Mouse (Mus musculus) megakaryocyte, embryonic 14.5 days (primary cell): Measurements from ENCODE around the gene Pld4. TPM values are rescaled to one million over a fixed set of nuclear protein-coding genes. Genes with fewer than 3 reads are reported as not detected.

Experiments
- H3K27me3 ChIP-seq: replicated peaks from 2 replicates; pipeline ENCODE3; 2012; ENCODE audit warnings: inconsistent platforms
- H3K36me3 ChIP-seq: replicated peaks from 2 replicates; pipeline ENCODE3; 2012; ENCODE audit warnings: low read length, inconsistent platforms, mixed read lengths
- H3K4me1 ChIP-seq: 2 replicates; pipeline ENCODE4 v1.6.1; 2012; ENCODE audit warnings: inconsistent platforms
- H3K4me3 ChIP-seq: replicated peaks from 2 replicates; pipeline ENCODE3; 2012; ENCODE audit warnings: moderate library complexity, mild to moderate bottlenecking, inconsistent platforms
- H3K9me3 ChIP-seq: 2 replicates; pipeline ENCODE4 v1.6.1; 2012; ENCODE audit warnings: inconsistent platforms
- FLI1 ChIP-seq: IDR thresholded peaks from 2 replicates; pipeline ENCODE4 v1.6.1; 2012; ENCODE audit warnings: low read length, inconsistent platforms, mixed read lengths
- GATA1 ChIP-seq: IDR thresholded peaks from 3 replicates; pipeline ENCODE4 v1.6.1; 2012; ENCODE audit warnings: mixed read lengths, low read length, inconsistent platforms, borderline replicate concordance
- polyA plus RNA-seq: library from polyadenylated mRNA; stranded (reverse); fragments of >175 nt; gene quantifications from 2 replicates; pipeline ENCODE4 v1.2.3, GENCODE M21; 2012; ENCODE audit warnings: low replicate concordance; ENCODE audit not compliant: insufficient read depth

Pld4 gene
- polyA plus RNA-seq, 1 experiment = 36.3 TPM

- Histone ChIP-seq H3K36me3 (peaks cover 42% of the 10 kb centered on the region), H3K9me3 (no peaks in the 10 kb centered on the region), H3K4me3 (no peak overlapping the region), H3K4me1 (no peaks in the 10 kb centered on the region), H3K27me3 (peaks cover 91% of the 10 kb centered on the region)
- TF ChIP-seq FLI1 = no peak
- no peak for TF ChIP-seq GATA1
Measured at GRCm38 (mm10) chr12:112737081-112737480, 23.4 kb upstream of the Pld4 start.

GRCm38 (mm10) chr12:112737761-112738160 lies 22.7 kb upstream of the Pld4 start:
- Histone ChIP-seq H3K4me1 (peaks cover 6% of the 10 kb centered on the region; the same call in 1 of the 2 replicates), H3K4me3 (no peak overlapping the region), H3K27me3 (peaks cover 92% of the 10 kb centered on the region), H3K9me3 (no peaks in the 10 kb centered on the region), H3K36me3 (peaks cover 39% of the 10 kb centered on the region)
- TF ChIP-seq GATA1 (no peak), FLI1 (no peak)

GRCm38 (mm10) chr12:112738281-112739022 lies 22.0 kb upstream of the Pld4 start:
- Histone ChIP-seq H3K4me1 (peaks cover 13% of the 10 kb centered on the region; the same call in 1 of the 2 replicates), H3K4me3 (no peak overlapping the region), H3K36me3 (peaks cover 39% of the 10 kb centered on the region), H3K9me3 (no peaks in the 10 kb centered on the region), H3K27me3 (peaks cover 87% of the 10 kb centered on the region)
- TF ChIP-seq GATA1 (no peak), FLI1 (no peak)

- Histone ChIP-seq H3K4me3 (no peak overlapping the region), H3K4me1 (peaks cover 17% of the 10 kb centered on the region; the same call in 1 of the 2 replicates), H3K36me3 (peaks cover 39% of the 10 kb centered on the region), H3K27me3 (peaks cover 84% of the 10 kb centered on the region), H3K9me3 (no peaks in the 10 kb centered on the region)
- TF ChIP-seq FLI1 = no peak
- no peak for TF ChIP-seq GATA1
Measured at GRCm38 (mm10) chr12:112739023-112739568, 21.4 kb upstream of the Pld4 start.

- H3K4me1 ChIP-seq = peaks cover 27% of the 10 kb centered on the region
- TF ChIP-seq GATA1 = no peak
- no peak for TF ChIP-seq FLI1
- peaks cover 69% of the 10 kb centered on the region for H3K27me3 ChIP-seq
- no peaks in the 10 kb centered on the region for H3K9me3 ChIP-seq
- H3K4me3 ChIP-seq = no peak overlapping the region
- peaks cover 24% of the 10 kb centered on the region for H3K36me3 ChIP-seq
Measured at GRCm38 (mm10) chr12:112742768-112743167, 17.7 kb upstream of the Pld4 start.

- H3K27me3 ChIP-seq = peaks cover 65% of the 10 kb centered on the region
- H3K36me3 ChIP-seq = peaks cover 18% of the 10 kb centered on the region
- no peaks in the 10 kb centered on the region for H3K9me3 ChIP-seq
- H3K4me1 ChIP-seq = peaks cover 27% of the 10 kb centered on the region
- TF ChIP-seq GATA1 (no peak), FLI1 (no peak)
- H3K4me3 ChIP-seq = no peak overlapping the region
Measured at GRCm38 (mm10) chr12:112743168-112743975, 17.1 kb upstream of the Pld4 start.

- no peak for TF ChIP-seq FLI1
- TF ChIP-seq GATA1 = no peak
- peaks cover 60% of the 10 kb centered on the region for H3K27me3 ChIP-seq
- peaks cover 11% of the 10 kb centered on the region for H3K36me3 ChIP-seq
- peaks cover 27% of the 10 kb centered on the region for H3K4me1 ChIP-seq
- no peak overlapping the region for H3K4me3 ChIP-seq
- no peaks in the 10 kb centered on the region for H3K9me3 ChIP-seq
Measured at GRCm38 (mm10) chr12:112744211-112744610, 16.2 kb upstream of the Pld4 start.

- H3K27me3 ChIP-seq = peaks cover 54% of the 10 kb centered on the region
- no peaks in the 10 kb centered on the region for H3K9me3 ChIP-seq
- H3K36me3 ChIP-seq = peaks cover 11% of the 10 kb centered on the region
- peaks cover 27% of the 10 kb centered on the region for H3K4me1 ChIP-seq
- H3K4me3 ChIP-seq = no peak overlapping the region
- no peak for TF ChIP-seq FLI1
- TF ChIP-seq GATA1 = no peak
Measured at GRCm38 (mm10) chr12:112744891-112745580, 15.4 kb upstream of the Pld4 start.

- H3K27me3 ChIP-seq = peaks cover 52% of the 10 kb centered on the region
- H3K4me1 ChIP-seq = peaks cover 27% of the 10 kb centered on the region
- no peak overlapping the region for H3K4me3 ChIP-seq
- no peaks in the 10 kb centered on the region for H3K9me3 ChIP-seq
- TF ChIP-seq FLI1 (no peak), GATA1 (no peak)
- H3K36me3 ChIP-seq = peaks cover 11% of the 10 kb centered on the region
Measured at GRCm38 (mm10) chr12:112745716-112746115, 14.7 kb upstream of the Pld4 start.
